Mouse (Mus musculus): Measurements from ENCODE around the gene Grifin. TPM values are rescaled to one million over a fixed set of nuclear protein-coding genes. Genes with fewer than 3 reads are reported as not detected.

Gene Grifin
- total RNA-seq, 2 experiments from 2014 or later: 0.94 TPM; not detected in 1

Other genes with a start within 250 kb of the Grifin start
- gene Mad1l1, start 243.5 kb downstream of the Grifin start, total RNA-seq (2021): 10 to 100 TPM; 16.7 to 19.5 TPM
- gene Nudt1, start 243.4 kb downstream of the Grifin start, total RNA-seq (2021): 1 to 10 TPM; 6.2 to 7.6 TPM
- 10 to 100 TPM in 1 of 2 experiments, 1 to 10 TPM in 1; 8.9 to 11.5 TPM for gene Mrm2, start 233.2 kb downstream of the Grifin start, total RNA-seq (2021)
- gene Snx8, start 175.8 kb downstream of the Grifin start, total RNA-seq (2021): 10 to 100 TPM; 12.1 to 15.1 TPM
- gene Eif3b, start 145.7 kb downstream of the Grifin start, total RNA-seq (2021): 10 to 100 TPM; 86.7 to 90.1 TPM
- not detected for gene Gm4869, start 119.4 kb downstream of the Grifin start, total RNA-seq (2021)
- gene Chst12, start 59.5 kb downstream of the Grifin start, total RNA-seq (2021): 10 to 100 TPM; 19.9 to 20.2 TPM
- 10 to 100 TPM; 22.6 to 23.6 TPM for gene Lfng, start 42.2 kb upstream of the Grifin start, total RNA-seq (2021)
- 100 to 1,000 TPM; 257 to 267 TPM for gene Ttyh3, start 84.0 kb upstream of the Grifin start, total RNA-seq (2021)
- gene Iqce, start 137.3 kb upstream of the Grifin start, total RNA-seq (2021): 10 to 100 TPM; 44.6 to 60.1 TPM
- gene Brat1, start 139.9 kb upstream of the Grifin start, total RNA-seq (2021): 10 to 100 TPM; 20.4 to 21.9 TPM
- 10 to 100 TPM; 16.6 to 24.8 TPM for gene Amz1, start 159.1 kb upstream of the Grifin start, total RNA-seq (2021)

Data from left cerebral cortex, postnatal 36 days (tissue).